In genomic region chr4:43530081-43530501, GRCm38 (mm10) we compare ENCODE assay signal across 11 mouse cellular contexts. TPM values are rescaled to one million over a fixed set of nuclear protein-coding genes. Genes with fewer than 3 reads are reported as not detected.
DNase-seq lines count a peak whose midpoint lies in the region; ATAC-seq and TF ChIP-seq lines count a peak whose summit lies in the region.
"Had no signal": no experiment of that assay in that cellular context is flagged by ENCODE, and none has a peak within 500 bp of the region (broad histone marks: within the 10 kb centered on the region; RNA-seq: fewer than 3 reads in every experiment).

No protein-coding gene starts in this region.

- DNase-seq in heart, postnatal 4 days, result no peak
- DNase-seq in left cerebral cortex, adult 2 months (ENCODE audit: extremely low spot score in 1 of 2, low spot score in 2 of 2), result no peak
- no peak for DNase-seq in left cerebral cortex, adult 11 months (ENCODE audit: low spot score)
- peak; percentile 42 for DNase-seq in adrenal gland, postnatal 25 days
- DNase-seq in retina, embryonic 14.5 days (ENCODE audit: low spot score), result peak; percentile 31
- no peak for DNase-seq in layer of hippocampus, postnatal 25 days (ENCODE audit: extremely low spot score in 1 of 2, low spot score in 1 of 2)

- H3K27ac ChIP-seq in heart, embryonic 15.5 days, result peak overlapping the region; percentile 10
- H3K27ac ChIP-seq in left cerebral cortex, adult 2 months, result peak overlapping the region; percentile 11; the same call in 1 of the 2 replicates
- H3K27ac ChIP-seq: forebrain, embryonic 13.5 days; lung, embryonic 15.5 days; midbrain, embryonic 10.5 days; neural tube, embryonic 12.5 days had no signal

- H3K36me3 ChIP-seq in heart, embryonic 15.5 days, result peaks cover 43% of the 10 kb centered on the region

- H3K4me1 ChIP-seq in heart, embryonic 15.5 days (replicated peaks), result peaks cover 16% of the 10 kb centered on the region
- H3K4me1 ChIP-seq: forebrain, embryonic 13.5 days; lung, embryonic 15.5 days; midbrain, embryonic 10.5 days; neural tube, embryonic 12.5 days had no signal

- no peak overlapping the region for H3K4me3 ChIP-seq in heart, embryonic 15.5 days
- no peak overlapping the region for H3K4me3 ChIP-seq in left cerebral cortex, adult 2 months
- H3K4me3 ChIP-seq: forebrain, embryonic 13.5 days; lung, embryonic 15.5 days; midbrain, embryonic 10.5 days; neural tube, embryonic 12.5 days had no signal

- peak; percentile 31; the same call in 1 of the 2 replicates for ATAC-seq in heart, embryonic 15.5 days (replicated peaks; ENCODE audit: insufficient number of reproducible peaks, insufficient read depth, low FRiP score, low read depth)
- ATAC-seq: forebrain, embryonic 13.5 days had no signal

- H3K4me2 ChIP-seq in heart, embryonic 15.5 days, result no peak overlapping the region
- H3K4me2 ChIP-seq: forebrain, embryonic 13.5 days; lung, embryonic 15.5 days; neural tube, embryonic 12.5 days had no signal

- intact Hi-C loops in left cerebral cortex, adult 2 months (cut with DNase I), result loop anchor here (5.0 kb wide), 1 partner anchor 47 kb away; the partner anchor contains the start of genes Gba2 and Rgp1

- TF ChIP-seq CTCF in left cerebral cortex, adult 2 months (IDR thresholded peaks at IDR 0.05), result no peak

- H3K9me3 ChIP-seq in heart, embryonic 15.5 days (replicated peaks), result no peaks in the 10 kb centered on the region
- H3K9me3 ChIP-seq: forebrain, embryonic 13.5 days; lung, embryonic 15.5 days; midbrain, embryonic 10.5 days; neural tube, embryonic 12.5 days had no signal

- no peaks in the 10 kb centered on the region for H3K27me3 ChIP-seq in heart, embryonic 15.5 days

- H3K9ac ChIP-seq in heart, embryonic 15.5 days, result no peak overlapping the region
- H3K9ac ChIP-seq: forebrain, embryonic 13.5 days; lung, embryonic 15.5 days; neural tube, embryonic 12.5 days had no signal

- WGBS in heart, embryonic 15.5 days, result 30% methylated on average over 8 of the region's 8 CpGs

RNA-seq across cellular contexts. Expression of gene Tpm2, which starts 6.5 kb away (rescaled TPM):
- polyA plus RNA-seq in heart, embryonic 15.5 days (2015; fragmentation: Nextera tagmentation; extraction: Ambion mirVana), result 159 and 177 TPM in 2 replicates
- total RNA-seq in heart, postnatal 4 days (2021), result 100 to 1,000 TPM; 104 to 136 TPM
- 1 to 10 TPM; 7.0 to 8.8 TPM for total RNA-seq in left cerebral cortex, adult 2 months (2021)
- 98.8 and 110 TPM in 2 replicates for total RNA-seq in adrenal gland, postnatal 25 days (2021)
- 1 to 10 TPM; 5.1 to 5.8 TPM for total RNA-seq in layer of hippocampus, postnatal 25 days (2021)

RNA-seq across cellular contexts. Expression of gene Car9, which starts 23.3 kb away (rescaled TPM):
- 2.3 and 2.4 TPM in 2 replicates for polyA plus RNA-seq in heart, embryonic 15.5 days (2015; fragmentation: Nextera tagmentation; extraction: Ambion mirVana)
- total RNA-seq in heart, postnatal 4 days (2021), result under 1 TPM; 0.74 to 0.97 TPM
- not detected for total RNA-seq in left cerebral cortex, adult 2 months (2021)
- total RNA-seq in adrenal gland, postnatal 25 days (2021), result 0.61 TPM in 1 of 2 replicates, not detected in the other
- under 1 TPM; 0.22 to 0.35 TPM for total RNA-seq in layer of hippocampus, postnatal 25 days (2021)

RNA-seq across cellular contexts. Expression of gene Arhgef39, which starts 30.6 kb away (rescaled TPM):
- polyA plus RNA-seq in heart, embryonic 15.5 days (2015; fragmentation: Nextera tagmentation; extraction: Ambion mirVana), result 34.4 and 35.9 TPM in 2 replicates
- 10 to 100 TPM; 14.0 to 15.7 TPM for total RNA-seq in heart, postnatal 4 days (2021)
- 1 to 10 TPM in 1 of 2 experiments, under 1 TPM in 1; 0.41 to 1.7 TPM for total RNA-seq in left cerebral cortex, adult 2 months (2021)
- total RNA-seq in adrenal gland, postnatal 25 days (2021), result 4.6 and 7.4 TPM in 2 replicates
- under 1 TPM; 0.27 to 0.70 TPM for total RNA-seq in layer of hippocampus, postnatal 25 days (2021)

RNA-seq across cellular contexts. Expression of gene Creb3, which starts 32.0 kb away (rescaled TPM):
- polyA plus RNA-seq in heart, embryonic 15.5 days (2015; fragmentation: Nextera tagmentation; extraction: Ambion mirVana), result 53.1 and 61.3 TPM in 2 replicates
- total RNA-seq in heart, postnatal 4 days (2021), result 10 to 100 TPM; 53.2 to 53.4 TPM
- total RNA-seq in left cerebral cortex, adult 2 months (2021), result 10 to 100 TPM; 74.6 to 77.9 TPM
- total RNA-seq in adrenal gland, postnatal 25 days (2021), result 111 and 172 TPM in 2 replicates
- 10 to 100 TPM; 58.8 to 71.2 TPM for total RNA-seq in layer of hippocampus, postnatal 25 days (2021)

RNA-seq across cellular contexts. Expression of gene Tln1, which starts 32.4 kb away (rescaled TPM):
- 76.3 and 77.6 TPM in 2 replicates for polyA plus RNA-seq in heart, embryonic 15.5 days (2015; fragmentation: Nextera tagmentation; extraction: Ambion mirVana)
- 100 to 1,000 TPM; 184 to 187 TPM for total RNA-seq in heart, postnatal 4 days (2021)
- total RNA-seq in left cerebral cortex, adult 2 months (2021), result 10 to 100 TPM; 50.7 to 52.2 TPM
- 229 and 303 TPM in 2 replicates for total RNA-seq in adrenal gland, postnatal 25 days (2021)
- total RNA-seq in layer of hippocampus, postnatal 25 days (2021), result 10 to 100 TPM; 40.9 to 47.3 TPM

Comparison
In these comparisons a context has a peak if more than half of its experiments do, and no peak if none do; other contexts are left out.
1. DNase-seq: peak in adrenal gland, postnatal 25 days (single experiment) and retina, embryonic 14.5 days (single experiment); none in heart, postnatal 4 days (single experiment), left cerebral cortex, adult 2 months (0 of 2), left cerebral cortex, adult 11 months (single experiment) and layer of hippocampus, postnatal 25 days (0 of 2).
2. RNA of gene Tpm2, which starts 6.5 kb away (total RNA-seq): 104 to 136 TPM in heart, postnatal 4 days and 98.8 to 110 TPM in adrenal gland, postnatal 25 days; 7.0 to 8.8 TPM in left cerebral cortex, adult 2 months and 5.1 to 5.8 TPM in layer of hippocampus, postnatal 25 days; every median in the first group is over 10 times any median in the second.